Mouse (Mus musculus): Measurements from ENCODE around the gene Atxn3.

- TF ChIP-seq CTCF (IDR thresholded peaks at IDR 0.05; ENCODE audit: low read depth, low read length) (no peak), POLR2A (IDR thresholded peaks at IDR 0.05; ENCODE audit: extremely low read depth, insufficient read depth, low read length) (no peak)
These were observed 14.2 kb upstream of the Atxn3 start for GRCm38 (mm10) chr12:101972230-101972629.
